Mouse (Mus musculus): Measurements from ENCODE around the gene Nsd2. TPM values are rescaled to one million over a fixed set of nuclear protein-coding genes. Genes with fewer than 3 reads are reported as not detected.

The Nsd2 gene
- total RNA-seq (2021): 10 to 100 TPM; 54.4 to 66.9 TPM

GRCm38 (mm10) chr5:33819876-33820732 lies at the start of gene Nsd2:
Gene Nsd2, plus strand, starts transcription at chr5:33820725.
- intact Hi-C loops (cut with DNase I): loop anchor here (2.0 kb wide), 2 partner anchors 37 to 115 kb away; partner anchors contain the start of gene Letm1
- peak; percentile 88 to 92 for DNase-seq

GRCm38 (mm10) chr5:33777195-33777594 lies 43.3 kb upstream of the Nsd2 start:
- intact Hi-C loops (cut with DNase I): no loop called here
- no peak for DNase-seq

GRCm38 (mm10) chr5:33781964-33782344 lies 38.6 kb upstream of the Nsd2 start:
- DNase-seq: no peak
- intact Hi-C loops (cut with DNase I): loop anchor here (2.0 kb wide), 1 partner anchor 37 kb away; no protein-coding TSS in a partner anchor

DNA sequence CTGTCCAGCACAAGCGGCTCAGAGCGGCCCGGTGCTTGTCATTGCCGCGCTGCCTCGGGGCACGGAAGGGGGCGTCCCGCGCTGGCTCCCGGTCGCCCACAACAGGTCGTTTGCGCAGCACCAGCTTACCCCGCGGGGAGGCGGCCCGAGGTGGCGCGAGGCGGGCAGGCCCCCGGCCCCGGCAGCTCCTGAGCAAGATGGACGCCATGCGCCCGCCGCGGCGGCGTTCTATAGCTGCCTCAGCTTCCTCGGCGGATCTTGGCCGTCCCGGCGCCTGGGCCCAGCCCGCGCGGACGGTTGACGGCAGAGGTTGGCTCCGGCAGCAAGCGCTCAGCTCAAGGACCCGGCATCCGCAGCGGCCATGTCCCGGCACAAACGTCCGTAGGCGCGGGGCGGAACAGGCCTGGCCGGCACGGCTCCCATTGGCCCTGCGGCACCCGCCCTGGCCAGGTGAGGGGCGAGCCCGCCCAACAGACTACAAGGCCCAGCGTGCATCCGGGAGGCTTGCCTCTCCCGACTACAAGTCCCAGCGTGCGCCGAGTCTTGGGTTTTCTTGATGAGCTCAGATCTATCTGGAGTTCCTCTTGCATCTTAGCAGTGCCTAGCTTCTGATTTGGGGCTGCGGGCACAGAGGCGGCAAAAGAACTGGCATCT lies 38.1 kb upstream of the Nsd2 start, which contains the start of gene Letm1:
Letm1 (minus strand) TSS at position 473 of the 654 bp plus-strand sequence.
- intact Hi-C loops (cut with DNase I): loop anchor here (2.0 kb wide), 1 partner anchor 36 kb away; no protein-coding TSS in a partner anchor
- DNase-seq: peak; percentile 94 to 96

DNA sequence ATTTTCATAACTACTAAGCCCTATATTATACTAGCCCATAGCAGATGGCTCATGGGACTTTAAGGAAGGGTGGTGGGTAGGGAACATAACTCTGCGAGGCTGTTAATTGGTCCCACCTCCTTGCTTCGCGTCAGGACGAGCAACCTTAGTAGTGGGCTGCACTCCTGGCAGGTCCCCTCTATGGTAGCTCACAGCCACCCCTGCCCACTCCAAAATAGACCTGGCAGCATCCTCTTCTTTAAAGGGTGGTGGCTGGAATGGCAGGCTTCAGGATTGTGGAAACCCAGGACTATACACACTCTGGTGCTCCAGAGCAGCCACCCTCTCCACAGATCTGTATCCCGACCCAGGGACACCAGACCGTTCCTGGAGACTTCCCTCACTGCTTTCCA lies 37.5 kb upstream of the Nsd2 start:
- intact Hi-C loops (cut with DNase I): loop anchor here (2.0 kb wide), 1 partner anchor 36 kb away; no protein-coding TSS in a partner anchor
- DNase-seq: no peak

GRCm38 (mm10) chr5:33791912-33792643 lies 28.4 kb upstream of the Nsd2 start:
- no peak for DNase-seq
- intact Hi-C loops (cut with DNase I): no loop called here

DNA sequence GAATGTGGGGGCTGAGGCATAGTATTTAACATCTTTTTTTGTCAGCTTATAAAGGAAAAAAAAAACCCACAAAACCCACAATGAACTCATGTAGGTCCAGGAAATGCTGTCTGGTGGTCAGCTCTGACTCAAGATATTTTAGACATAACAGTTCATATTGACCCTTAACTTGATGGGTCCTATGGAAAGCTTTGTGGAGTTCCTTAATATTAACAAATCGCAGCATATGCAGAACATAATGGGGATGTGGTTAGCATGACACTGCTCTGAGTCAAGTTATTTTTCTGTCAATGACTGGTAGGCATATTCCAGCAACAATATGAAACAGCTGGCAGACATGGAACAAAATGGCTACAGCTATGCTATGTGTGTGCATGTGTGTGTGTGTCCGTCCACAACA lies 17.2 kb upstream of the Nsd2 start:
- intact Hi-C loops (cut with DNase I): no loop called here
- DNase-seq: no peak

DNA sequence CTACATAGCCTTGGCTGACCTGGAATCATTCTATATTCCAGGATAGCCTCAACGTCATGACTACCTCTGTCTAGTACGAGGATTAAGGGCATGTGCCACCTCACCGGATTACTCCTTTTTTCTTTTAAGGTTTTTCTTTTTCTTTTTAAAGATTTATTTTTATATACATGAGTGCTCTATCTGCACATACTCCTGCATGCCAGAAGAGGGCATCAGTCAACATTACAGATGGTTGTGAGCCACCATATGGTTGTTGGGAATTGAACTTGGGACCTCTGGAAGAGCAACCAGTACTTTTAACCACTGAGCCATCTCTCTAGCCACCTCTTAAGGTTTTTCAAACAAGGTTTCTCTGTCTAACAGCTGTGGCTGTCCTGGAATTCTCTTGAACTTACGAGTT lies 9.0 kb upstream of the Nsd2 start:
- no peak for DNase-seq

GRCm38 (mm10) chr5:33816008-33816725 lies 4.4 kb upstream of the Nsd2 start:
- intact Hi-C loops (cut with DNase I): no loop called here
- DNase-seq: no peak

More for the DNA sequence above, 9.0 kb upstream of the Nsd2 start:
- intact Hi-C loops (cut with DNase I): no loop called here

- no peak for DNase-seq
- intact Hi-C loops (cut with DNase I): loop anchor here (2.0 kb wide), 1 partner anchor 35 kb away; the partner anchor contains the start of gene Letm1
Observed at GRCm38 (mm10) chr5:33818104-33818503, 2.4 kb upstream of the Nsd2 start.

DNA sequence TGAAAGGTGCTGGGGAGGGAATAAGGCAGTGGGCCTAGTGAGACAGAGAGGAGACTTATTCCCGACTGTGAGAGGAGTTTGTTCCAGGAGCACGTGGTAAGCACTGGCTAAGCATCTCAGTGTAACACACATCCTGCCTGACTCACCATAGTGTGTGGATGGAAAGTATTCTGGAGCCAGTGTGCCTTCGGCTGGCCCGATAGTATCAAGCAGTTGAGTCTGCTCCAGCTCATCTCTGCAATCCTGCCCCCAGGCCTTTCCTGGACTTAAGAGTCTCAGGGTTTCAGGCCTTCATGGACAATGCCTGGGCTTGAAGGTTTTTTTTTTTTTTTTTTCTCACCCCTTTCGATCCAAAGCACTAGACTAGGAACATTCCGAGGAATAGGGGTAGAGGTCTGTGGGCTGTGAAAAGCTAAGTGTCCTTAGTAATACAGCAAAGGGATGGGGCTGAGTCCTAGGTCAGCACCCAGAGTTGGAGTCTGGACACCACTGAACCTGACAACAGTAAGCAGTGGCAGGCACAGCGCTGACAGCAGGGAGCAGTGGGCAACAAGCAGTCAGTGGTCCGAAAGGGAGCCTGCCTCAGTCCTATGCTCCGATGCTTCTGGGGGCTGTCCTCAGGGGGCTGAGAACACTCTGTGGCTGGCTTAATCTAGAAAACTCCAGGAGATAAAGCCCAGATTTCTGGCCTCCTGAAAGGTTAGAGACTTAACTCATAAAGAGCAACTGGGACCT lies 1.2 kb upstream of the Nsd2 start:
- intact Hi-C loops (cut with DNase I): loop anchor here (2.0 kb wide), 1 partner anchor 37 kb away; the partner anchor contains the start of gene Letm1
- peak; percentile 20 to 39 for DNase-seq

DNA sequence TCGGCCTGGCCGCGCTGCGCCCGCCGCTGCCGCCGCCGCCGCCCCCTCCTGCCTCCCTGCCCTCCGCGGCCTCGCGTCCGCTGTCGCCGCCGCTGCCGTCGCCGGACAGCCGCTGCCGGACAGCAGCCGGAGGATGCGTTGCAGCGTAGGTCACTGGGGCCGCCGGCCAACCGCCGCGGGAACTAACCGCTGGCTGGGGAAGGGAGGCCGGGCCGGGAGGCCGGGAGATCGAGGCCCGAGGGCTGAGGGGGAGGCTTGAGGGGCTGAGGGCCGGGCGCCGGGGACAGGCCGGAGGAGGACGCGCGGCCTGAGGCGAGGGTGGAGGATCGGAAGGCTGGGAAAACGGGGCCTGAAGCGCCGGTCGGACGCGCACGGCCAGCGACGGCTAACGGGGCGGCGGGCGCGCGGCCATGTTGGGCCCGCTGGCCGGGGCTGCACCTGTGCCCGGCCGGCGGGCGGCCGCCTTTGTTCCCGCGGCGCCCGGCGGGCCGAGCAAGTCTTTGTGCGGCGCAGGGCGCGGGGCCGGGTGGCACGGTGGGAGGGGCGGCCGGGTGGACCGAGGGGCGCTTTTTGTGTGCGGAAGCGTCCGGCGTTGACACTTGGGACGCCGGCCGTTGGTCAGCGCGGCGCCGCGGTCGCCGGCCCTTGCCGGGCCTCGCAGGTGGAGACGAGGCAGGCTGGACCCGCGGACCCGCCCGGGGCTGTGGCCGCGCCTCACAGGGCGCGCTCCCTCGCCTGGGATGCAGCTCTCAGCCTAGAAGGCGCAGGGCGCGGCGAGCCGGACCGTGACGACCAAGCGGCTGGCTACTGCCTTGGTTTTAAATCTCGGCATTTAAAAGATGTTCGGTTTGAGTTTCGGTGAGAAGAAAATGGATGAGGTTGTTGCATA lies 452 bp downstream of the Nsd2 start:
- DNase-seq: peak; percentile 68 to 74
- intact Hi-C loops (cut with DNase I): loop anchor here (2.0 kb wide), 1 partner anchor 114 kb away; no protein-coding TSS in a partner anchor

DNA sequence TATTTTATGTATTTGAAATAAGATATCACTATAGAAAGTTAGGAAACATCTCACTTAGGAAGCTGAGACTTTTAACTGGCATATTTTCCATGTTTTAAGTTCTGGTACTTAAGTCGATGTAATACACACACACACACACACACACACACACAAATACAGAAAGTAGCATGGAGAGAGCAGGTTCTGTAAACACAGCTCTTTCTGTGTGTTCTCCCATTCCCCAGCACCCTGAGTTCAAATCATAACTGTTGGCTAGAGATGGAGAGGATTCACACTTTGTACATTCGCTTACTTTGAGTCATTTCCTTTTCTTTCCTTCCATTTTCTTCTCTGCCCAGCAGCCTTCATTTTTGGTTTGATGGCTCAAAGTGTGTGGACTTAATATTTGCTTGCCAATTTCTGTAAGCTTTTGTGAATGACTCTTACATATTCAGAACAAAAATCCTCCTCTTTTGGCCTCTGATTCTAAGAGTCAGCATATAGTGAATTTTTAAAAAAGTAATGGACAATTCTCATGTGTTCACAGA lies 1.4 kb downstream of the Nsd2 start:
- intact Hi-C loops (cut with DNase I): loop anchor here (2.0 kb wide), 1 partner anchor 113 kb away; no protein-coding TSS in a partner anchor
- no peak for DNase-seq

DNA sequence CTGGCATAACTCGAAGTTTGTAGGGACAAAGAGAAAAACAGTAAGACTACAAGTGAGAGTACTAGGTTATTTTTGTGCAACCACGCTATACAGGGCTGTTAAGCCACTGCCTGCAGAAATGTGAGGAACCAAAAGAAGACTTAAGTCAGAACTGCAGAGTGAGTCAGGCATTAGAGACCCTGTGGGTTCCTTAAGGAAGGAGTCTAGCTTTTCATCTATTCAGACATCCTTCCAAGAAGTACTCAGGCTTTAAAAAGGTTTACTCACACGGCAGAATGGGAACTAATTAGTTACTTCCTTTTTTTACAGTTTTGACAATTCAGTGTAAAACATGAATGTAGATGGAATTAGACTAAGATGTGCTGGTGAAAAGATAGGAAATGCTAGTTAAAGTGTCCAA lies 1.9 kb downstream of the Nsd2 start:
- DNase-seq: no peak
- intact Hi-C loops (cut with DNase I): no loop called here

DNA sequence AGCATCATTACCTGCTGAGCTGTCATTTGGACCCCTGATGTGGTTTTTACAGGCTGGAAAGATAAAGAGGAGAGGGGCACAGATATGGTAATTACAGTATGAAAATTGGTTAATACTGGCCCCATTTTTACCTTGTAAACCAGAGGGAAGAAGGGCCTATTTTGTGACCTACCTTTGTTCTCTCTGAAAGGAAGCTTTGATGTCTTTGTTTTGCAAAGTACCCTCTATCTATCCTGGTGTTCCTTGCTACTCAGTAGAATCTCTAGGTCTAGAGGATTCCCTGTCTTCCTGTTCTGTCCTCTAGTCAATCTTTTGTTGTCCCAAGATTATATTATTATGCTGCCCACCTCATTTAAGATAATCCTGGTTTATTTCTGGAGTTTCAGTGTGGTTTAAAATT lies 5.5 kb downstream of the Nsd2 start:
- intact Hi-C loops (cut with DNase I): no loop called here
- no peak for DNase-seq

DNA sequence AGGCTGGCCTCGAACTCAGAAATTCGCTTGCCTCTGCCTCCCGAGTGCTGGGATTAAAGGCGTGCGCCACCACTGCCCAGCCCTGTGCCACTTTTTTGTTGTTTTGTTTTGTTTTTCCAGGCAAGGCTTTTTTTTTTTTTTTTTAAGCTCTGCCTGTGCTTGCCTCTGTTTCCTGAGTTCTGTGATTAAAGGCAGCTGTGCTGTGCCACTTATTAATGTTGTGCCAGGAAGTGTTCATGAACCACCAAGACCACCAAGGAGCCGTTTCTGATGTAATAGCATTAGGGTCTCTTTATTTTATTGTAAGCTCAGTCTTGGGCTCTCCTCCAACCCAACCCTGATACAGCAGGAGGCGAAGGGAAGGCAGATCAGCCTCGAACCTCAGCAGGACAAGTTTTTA lies 7.6 kb downstream of the Nsd2 start:
- DNase-seq: no peak
- intact Hi-C loops (cut with DNase I): no loop called here

- intact Hi-C loops (cut with DNase I): no loop called here
- DNase-seq: no peak
Observed at GRCm38 (mm10) chr5:33829958-33830357, 9.4 kb downstream of the Nsd2 start.

GRCm38 (mm10) chr5:33830832-33831231 lies 10.3 kb downstream of the Nsd2 start:
- DNase-seq: no peak
- intact Hi-C loops (cut with DNase I): no loop called here

Measured in heart, postnatal 10 days (tissue).